Mouse (Mus musculus): Measurements from ENCODE around the gene Cntn3. TPM values are rescaled to one million over a fixed set of nuclear protein-coding genes. Genes with fewer than 3 reads are reported as not detected.

Gene Cntn3
- polyA plus RNA-seq, 1 experiment from 2014 or later, result 0.74 TPM

GRCm38 (mm10) chr6:102515231-102515630 lies 57.7 kb downstream of the Cntn3 start:
- Histone ChIP-seq H3K4me1 (replicated peaks; ENCODE audit: control insufficient read depth, insufficient read depth, low read length) (no peaks in the 10 kb centered on the region), H3K27me3 (replicated peaks; ENCODE audit: control insufficient read depth, insufficient read depth, low read length) (no peaks in the 10 kb centered on the region), H3K9me3 (ENCODE audit: control insufficient read depth) (no peaks in the 10 kb centered on the region), H3K4me2 (replicated peaks; ENCODE audit: low read depth) (no peak overlapping the region), H3K4me3 (ENCODE audit: low read depth, low read length) (no peak overlapping the region), H3K9ac (ENCODE audit: low read depth, low read length) (no peak overlapping the region), H3K36me3 (ENCODE audit: control insufficient read depth, insufficient read depth) (no peaks in the 10 kb centered on the region), H3K27ac (ENCODE audit: low read depth, low read length) (no peak overlapping the region)
- no peak for TF ChIP-seq CTCF (IDR thresholded peaks at IDR 0.05; ENCODE audit: low read depth)
- WGBS, result 76% methylated on average over 2 of the region's 2 CpGs
- no peak for ATAC-seq

- no peak overlapping the region for H3K4me3 ChIP-seq (ENCODE audit: low read depth, low read length)
- no peak overlapping the region for H3K4me2 ChIP-seq (replicated peaks; ENCODE audit: low read depth)
- no peaks in the 10 kb centered on the region for H3K36me3 ChIP-seq (ENCODE audit: control insufficient read depth, insufficient read depth)
- no peaks in the 10 kb centered on the region for H3K27me3 ChIP-seq (replicated peaks; ENCODE audit: control insufficient read depth, insufficient read depth, low read length)
- H3K9me3 ChIP-seq (ENCODE audit: control insufficient read depth), result no peaks in the 10 kb centered on the region
- no peak for TF ChIP-seq CTCF (IDR thresholded peaks at IDR 0.05; ENCODE audit: low read depth)
- H3K4me1 ChIP-seq (replicated peaks; ENCODE audit: control insufficient read depth, insufficient read depth, low read length), result no peaks in the 10 kb centered on the region
- no peak overlapping the region for H3K27ac ChIP-seq (ENCODE audit: low read depth, low read length)
- ATAC-seq, result no peak
- WGBS, result 64% methylated on average over 1 of the region's 1 CpGs
- no peak overlapping the region for H3K9ac ChIP-seq (ENCODE audit: low read depth, low read length)
These were observed 60.8 kb downstream of the Cntn3 start for GRCm38 (mm10) chr6:102512085-102512484.

DNA sequence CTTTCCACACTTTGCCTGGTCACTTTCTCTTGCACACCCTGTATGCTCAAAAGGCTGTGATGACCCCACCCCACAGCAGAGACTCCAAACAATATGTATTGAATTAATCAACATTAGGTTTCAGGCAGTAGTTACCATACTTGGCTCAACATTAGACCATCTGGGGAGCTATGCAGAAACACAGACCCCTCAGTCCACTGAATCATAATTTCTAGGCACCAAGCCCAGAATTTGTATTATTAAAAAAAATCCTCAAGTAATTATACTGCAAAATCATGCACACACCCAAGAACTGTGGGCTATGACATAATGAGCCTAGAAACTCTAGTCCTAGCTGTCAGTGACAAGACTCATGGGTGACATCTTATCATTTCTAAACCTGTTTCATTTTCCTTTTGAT lies 87.4 kb downstream of the Cntn3 start:
- ATAC-seq, result no peak

GRCm38 (mm10) chr6:102478320-102479080 lies 94.4 kb downstream of the Cntn3 start:
- no peak overlapping the region for H3K9ac ChIP-seq (ENCODE audit: low read depth, low read length)
- H3K27me3 ChIP-seq (replicated peaks; ENCODE audit: control insufficient read depth, insufficient read depth, low read length), result no peaks in the 10 kb centered on the region
- peak; percentile 69 for ATAC-seq
- H3K4me2 ChIP-seq (replicated peaks; ENCODE audit: low read depth), result no peak overlapping the region
- no peaks in the 10 kb centered on the region for H3K36me3 ChIP-seq (ENCODE audit: control insufficient read depth, insufficient read depth)
- WGBS, result 59% methylated on average over 8 of the region's 8 CpGs
- H3K9me3 ChIP-seq (ENCODE audit: control insufficient read depth), result no peaks in the 10 kb centered on the region
- no peak overlapping the region for H3K27ac ChIP-seq (ENCODE audit: low read depth, low read length)
- TF ChIP-seq CTCF (IDR thresholded peaks at IDR 0.05; ENCODE audit: low read depth), result no peak
- no peak overlapping the region for H3K4me3 ChIP-seq (ENCODE audit: low read depth, low read length)
- H3K4me1 ChIP-seq (replicated peaks; ENCODE audit: control insufficient read depth, insufficient read depth, low read length), result no peaks in the 10 kb centered on the region

More for the DNA sequence above, 87.4 kb downstream of the Cntn3 start:
- Histone ChIP-seq H3K4me3 (ENCODE audit: low read depth, low read length) (no peak overlapping the region), H3K9ac (ENCODE audit: low read depth, low read length) (no peak overlapping the region), H3K9me3 (ENCODE audit: control insufficient read depth) (no peaks in the 10 kb centered on the region), H3K4me1 (replicated peaks; ENCODE audit: control insufficient read depth, insufficient read depth, low read length) (no peaks in the 10 kb centered on the region), H3K27me3 (replicated peaks; ENCODE audit: control insufficient read depth, insufficient read depth, low read length) (no peaks in the 10 kb centered on the region), H3K27ac (ENCODE audit: low read depth, low read length) (no peak overlapping the region), H3K36me3 (ENCODE audit: control insufficient read depth, insufficient read depth) (no peaks in the 10 kb centered on the region), H3K4me2 (replicated peaks; ENCODE audit: low read depth) (no peak overlapping the region)
- no peak for TF ChIP-seq CTCF (IDR thresholded peaks at IDR 0.05; ENCODE audit: low read depth)

GRCm38 (mm10) chr6:102438353-102438752 lies 134.5 kb downstream of the Cntn3 start:
- ATAC-seq, result no peak
- H3K27ac ChIP-seq (ENCODE audit: low read depth, low read length), result no peak overlapping the region
- 78% methylated on average over 4 of the region's 4 CpGs for WGBS
- H3K4me3 ChIP-seq (ENCODE audit: low read depth, low read length), result no peak overlapping the region
- H3K4me2 ChIP-seq (replicated peaks; ENCODE audit: low read depth), result no peak overlapping the region
- H3K4me1 ChIP-seq (replicated peaks; ENCODE audit: control insufficient read depth, insufficient read depth, low read length), result no peaks in the 10 kb centered on the region
- H3K9ac ChIP-seq (ENCODE audit: low read depth, low read length), result no peak overlapping the region
- H3K36me3 ChIP-seq (ENCODE audit: control insufficient read depth, insufficient read depth), result no peaks in the 10 kb centered on the region
- no peaks in the 10 kb centered on the region for H3K27me3 ChIP-seq (replicated peaks; ENCODE audit: control insufficient read depth, insufficient read depth, low read length)
- no peaks in the 10 kb centered on the region for H3K9me3 ChIP-seq (ENCODE audit: control insufficient read depth)
- no peak for TF ChIP-seq CTCF (IDR thresholded peaks at IDR 0.05; ENCODE audit: low read depth)

DNA sequence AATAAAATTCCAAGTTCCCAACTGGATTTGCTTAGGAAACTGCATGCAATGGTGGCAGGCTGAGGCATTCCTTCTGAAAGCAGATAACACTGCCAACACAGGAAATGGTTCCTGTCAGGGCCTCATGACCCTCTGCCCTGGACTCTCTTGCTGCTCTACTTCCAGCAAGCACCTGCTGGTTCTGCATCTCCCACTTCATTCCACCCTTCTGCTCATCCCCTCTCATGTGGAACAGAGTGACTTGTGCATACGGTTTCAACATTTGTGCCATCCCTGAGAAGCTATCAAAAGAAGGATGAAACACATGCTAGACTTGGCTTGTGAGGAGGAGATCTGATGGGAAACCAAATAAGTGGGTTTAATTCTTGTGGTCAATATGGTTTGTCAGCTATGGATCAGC lies 145.4 kb downstream of the Cntn3 start:
- no peak overlapping the region for H3K9ac ChIP-seq (ENCODE audit: low read depth, low read length)
- H3K4me3 ChIP-seq (ENCODE audit: low read depth, low read length), result no peak overlapping the region
- no peak for ATAC-seq
- no peaks in the 10 kb centered on the region for H3K4me1 ChIP-seq (replicated peaks; ENCODE audit: control insufficient read depth, insufficient read depth, low read length)
- H3K27me3 ChIP-seq (replicated peaks; ENCODE audit: control insufficient read depth, insufficient read depth, low read length), result no peaks in the 10 kb centered on the region
- H3K9me3 ChIP-seq (ENCODE audit: control insufficient read depth), result no peaks in the 10 kb centered on the region
- H3K36me3 ChIP-seq (ENCODE audit: control insufficient read depth, insufficient read depth), result no peaks in the 10 kb centered on the region
- H3K4me2 ChIP-seq (replicated peaks; ENCODE audit: low read depth), result no peak overlapping the region
- H3K27ac ChIP-seq (ENCODE audit: low read depth, low read length), result no peak overlapping the region
- WGBS, result 68% methylated on average over 1 of the region's 1 CpGs
- no peak for TF ChIP-seq CTCF (IDR thresholded peaks at IDR 0.05; ENCODE audit: low read depth)
